Mouse (Mus musculus) liver, adult 2 months (tissue): ENCODE measurements around the gene Tmem208.

ENCODE experiments used
- CTCF ChIP-seq: fragments of 200-500 bp; IDR thresholded peaks from 2 replicates; pipeline ENCODE4 v1.5.1; 2011; ENCODE audit warnings: low read depth, low read length, control low read depth
- POLR2A ChIP-seq: fragments of 200-500 bp; IDR thresholded peaks from 2 replicates; pipeline ENCODE4 v1.6.1; 2011; ENCODE audit warnings: low read length, control low read depth; ENCODE audit not compliant: insufficient read depth; ENCODE audit errors: extremely low read depth

DNA sequence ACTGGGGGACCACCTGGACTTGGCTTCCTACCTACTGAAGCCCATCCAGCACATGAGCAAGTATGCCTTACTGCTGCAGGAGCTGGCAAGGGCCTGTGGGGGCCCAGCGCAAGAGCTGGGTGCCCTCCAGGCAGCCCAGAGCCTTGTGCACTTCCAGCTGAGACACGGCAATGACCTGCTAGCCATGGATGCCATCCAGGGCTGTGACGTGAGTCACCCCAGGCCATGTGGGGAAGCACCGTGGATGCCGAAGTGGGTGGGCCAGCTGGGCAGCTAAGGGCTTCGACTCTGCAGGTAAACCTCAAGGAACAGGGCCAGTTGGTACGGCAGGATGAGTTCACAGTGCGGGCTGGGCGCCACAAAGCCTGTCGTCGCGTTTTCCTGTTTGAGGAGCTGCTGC lies 54.2 kb downstream of the Tmem208 start:
- TF ChIP-seq CTCF (no peak), POLR2A (no peak)
